Mouse (Mus musculus): Measurements from ENCODE around the gene Gm45837. TPM values are rescaled to one million over a fixed set of nuclear protein-coding genes. Genes with fewer than 3 reads are reported as not detected.

The Gm45837 gene
- polyA plus RNA-seq, 1 experiment from 2014 or later, result not detected

DNA sequence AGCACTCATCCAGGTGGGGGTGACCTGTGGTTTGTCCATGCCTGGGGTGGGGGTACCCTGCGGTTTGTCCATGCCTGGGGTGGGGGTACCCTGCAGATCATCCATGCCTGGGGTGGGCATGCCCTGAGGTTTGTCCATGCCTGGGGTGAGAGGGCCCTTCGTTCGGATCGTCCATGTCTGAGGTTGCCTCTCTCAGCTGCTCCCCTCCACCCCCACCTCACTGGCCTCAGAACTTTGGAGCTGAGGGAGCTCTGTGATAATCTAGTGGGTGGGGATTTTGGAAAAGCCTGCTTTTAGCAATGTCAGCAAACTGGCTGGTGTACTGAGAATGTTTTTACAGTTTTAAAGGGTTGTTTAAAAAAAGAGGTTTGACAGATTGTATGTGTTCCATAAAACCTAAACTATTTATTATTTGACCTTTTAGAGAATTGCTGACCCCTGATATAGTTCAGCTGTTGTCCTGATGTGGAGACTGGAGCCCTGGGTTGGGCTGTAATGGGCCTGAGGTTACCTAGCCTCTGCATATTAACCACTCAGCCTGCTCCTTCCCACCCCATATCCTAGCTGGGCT is 18.7 kb upstream of the Gm45837 start:
- Histone ChIP-seq H3K4me1 (peaks cover 71% of the 10 kb centered on the region), H3K9ac (peak overlapping the region; percentile 3), H3K27me3 (replicated peaks) (0 out of 2 replicates have a peak, but pooled peaks cover 4% of the 10 kb centered on the region), H3K4me3 (no peak overlapping the region), H3K4me2 (no peak overlapping the region), H3K9me3 (no peaks in the 10 kb centered on the region), H3K36me3 (peaks cover 31% of the 10 kb centered on the region), H3K27ac (replicated peaks) (peak overlapping the region; percentile 86)
- 70% methylated on average over 4 of the region's 4 CpGs for WGBS
- ATAC-seq (ENCODE audit: extremely low read depth, insufficient number of reproducible peaks, low FRiP score, low TSS enrichment), result no peak

GRCm38 (mm10) chr7:101393015-101393414 is 17.7 kb upstream of the Gm45837 start:
- 26% methylated on average over 4 of the region's 4 CpGs for WGBS
- Histone ChIP-seq H3K9ac (peak overlapping the region; percentile 3), H3K9me3 (no peaks in the 10 kb centered on the region), H3K27me3 (replicated peaks) (0 out of 2 replicates have a peak, but pooled peaks cover 4% of the 10 kb centered on the region), H3K4me2 (no peak overlapping the region), H3K4me1 (peaks cover 74% of the 10 kb centered on the region), H3K4me3 (no peak overlapping the region), H3K27ac (replicated peaks) (peak overlapping the region; percentile 86), H3K36me3 (peaks cover 33% of the 10 kb centered on the region)
- no peak for ATAC-seq (ENCODE audit: extremely low read depth, insufficient number of reproducible peaks, low FRiP score, low TSS enrichment)

DNA sequence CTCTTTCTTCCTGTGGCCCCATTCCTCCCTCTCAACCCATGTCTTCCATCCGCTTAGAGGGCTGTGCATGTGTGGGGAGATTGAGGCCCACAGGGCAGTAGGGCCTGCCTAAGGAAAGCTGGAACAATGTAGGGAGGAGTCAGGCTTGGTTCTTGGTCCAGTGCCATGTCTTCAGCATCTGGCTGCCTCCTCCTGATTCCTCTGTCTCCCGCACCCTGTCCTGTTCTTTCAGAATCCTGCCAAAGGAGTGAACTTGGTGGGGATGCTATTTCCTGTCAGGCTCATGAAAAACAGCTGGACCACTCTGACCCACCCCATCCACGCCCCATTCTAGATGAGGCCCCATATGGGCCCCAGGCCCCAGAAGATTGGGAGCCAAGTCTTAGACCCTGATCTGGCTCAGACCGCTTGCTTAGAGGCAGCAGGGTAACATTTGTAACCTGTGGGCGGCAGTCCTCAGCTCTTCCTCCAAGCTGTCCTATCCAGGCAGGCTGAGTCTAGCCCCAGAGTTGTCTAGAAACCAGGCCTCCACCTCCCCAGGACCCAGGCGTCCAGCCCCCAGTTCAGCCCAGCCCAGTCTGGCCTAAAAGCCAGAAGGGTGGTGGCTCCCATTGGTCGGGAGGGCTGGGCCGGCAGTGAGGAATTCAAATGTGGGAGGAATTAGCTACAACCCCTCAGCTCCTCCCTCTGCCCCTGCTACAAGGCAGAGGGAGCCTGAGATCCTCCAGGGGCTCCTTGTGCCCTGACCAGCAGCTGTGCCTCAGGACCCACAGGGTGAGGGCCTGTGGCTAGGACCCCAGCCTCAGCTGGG is 16.8 kb upstream of the Gm45837 start:
- Histone ChIP-seq H3K9ac (peak overlapping the region; percentile 73), H3K4me1 (peaks cover 70% of the 10 kb centered on the region), H3K4me3 (peak overlapping the region; percentile 41), H3K27me3 (replicated peaks) (no peaks in the 10 kb centered on the region), H3K36me3 (peaks cover 33% of the 10 kb centered on the region), H3K4me2 (peak overlapping the region; percentile 61), H3K27ac (replicated peaks) (peak overlapping the region; percentile 86), H3K9me3 (no peaks in the 10 kb centered on the region)
- WGBS, result 39% methylated on average over 8 of the region's 8 CpGs
- peak; percentile 44; the same call in 1 of the 2 replicates for ATAC-seq (ENCODE audit: extremely low read depth, insufficient number of reproducible peaks, low FRiP score, low TSS enrichment)

- H3K36me3 ChIP-seq, result peaks cover 37% of the 10 kb centered on the region
- H3K4me3 ChIP-seq, result peak overlapping the region; percentile 41
- ATAC-seq (ENCODE audit: extremely low read depth, insufficient number of reproducible peaks, low FRiP score, low TSS enrichment), result no peak
- H3K9ac ChIP-seq, result peak overlapping the region; percentile 73
- H3K27ac ChIP-seq (replicated peaks), result peak overlapping the region; percentile 86
- 67% methylated on average over 3 of the region's 3 CpGs for WGBS
- peaks cover 64% of the 10 kb centered on the region for H3K4me1 ChIP-seq
- peak overlapping the region; percentile 61 for H3K4me2 ChIP-seq
- no peaks in the 10 kb centered on the region for H3K27me3 ChIP-seq (replicated peaks)
- no peaks in the 10 kb centered on the region for H3K9me3 ChIP-seq
Measured at GRCm38 (mm10) chr7:101394569-101394968, 16.1 kb upstream of the Gm45837 start.

- H3K4me3 ChIP-seq, result peak overlapping the region; percentile 41
- 81% methylated on average over 2 of the region's 2 CpGs for WGBS
- H3K9ac ChIP-seq, result peak overlapping the region; percentile 73; the same call in 1 of the 2 replicates
Measured at GRCm38 (mm10) chr7:101395471-101395870, 15.2 kb upstream of the Gm45837 start.

GRCm38 (mm10) chr7:101397175-101397574 is 13.5 kb upstream of the Gm45837 start:
- Histone ChIP-seq H3K27ac (replicated peaks) (no peak overlapping the region), H3K9me3 (no peaks in the 10 kb centered on the region), H3K27me3 (replicated peaks) (no peaks in the 10 kb centered on the region), H3K4me2 (no peak overlapping the region), H3K9ac (no peak overlapping the region), H3K4me1 (peaks cover 38% of the 10 kb centered on the region), H3K4me3 (no peak overlapping the region), H3K36me3 (peaks cover 62% of the 10 kb centered on the region)
- no peak for ATAC-seq (ENCODE audit: extremely low read depth, insufficient number of reproducible peaks, low FRiP score, low TSS enrichment)
- 76% methylated on average over 4 of the region's 4 CpGs for WGBS

More at GRCm38 (mm10) chr7:101395471-101395870, 15.2 kb upstream of the Gm45837 start:
- Histone ChIP-seq H3K27me3 (replicated peaks) (no peaks in the 10 kb centered on the region), H3K9me3 (no peaks in the 10 kb centered on the region), H3K4me1 (peaks cover 55% of the 10 kb centered on the region), H3K27ac (replicated peaks) (0 out of 2 replicates have a peak overlapping the region, but pooled peaks have one; percentile 86), H3K4me2 (peak overlapping the region; percentile 61), H3K36me3 (peaks cover 45% of the 10 kb centered on the region)
- no peak for ATAC-seq (ENCODE audit: extremely low read depth, insufficient number of reproducible peaks, low FRiP score, low TSS enrichment)

GRCm38 (mm10) chr7:101401510-101401909 is 9.2 kb upstream of the Gm45837 start:
- ATAC-seq (ENCODE audit: extremely low read depth, insufficient number of reproducible peaks, low FRiP score, low TSS enrichment), result no peak
- WGBS, result 79% methylated on average over 7 of the region's 7 CpGs
- H3K4me1 ChIP-seq, result peaks cover 31% of the 10 kb centered on the region
- H3K9me3 ChIP-seq, result no peaks in the 10 kb centered on the region
- no peak overlapping the region for H3K9ac ChIP-seq
- no peak overlapping the region for H3K4me3 ChIP-seq
- H3K27ac ChIP-seq (replicated peaks), result no peak overlapping the region
- H3K4me2 ChIP-seq, result no peak overlapping the region
- H3K36me3 ChIP-seq, result peaks cover 83% of the 10 kb centered on the region
- H3K27me3 ChIP-seq (replicated peaks), result no peaks in the 10 kb centered on the region

- no peak overlapping the region for H3K4me3 ChIP-seq
- no peaks in the 10 kb centered on the region for H3K27me3 ChIP-seq (replicated peaks)
- peaks cover 31% of the 10 kb centered on the region for H3K4me1 ChIP-seq
- no peak overlapping the region for H3K4me2 ChIP-seq
- H3K9me3 ChIP-seq, result no peaks in the 10 kb centered on the region
- ATAC-seq (ENCODE audit: extremely low read depth, insufficient number of reproducible peaks, low FRiP score, low TSS enrichment), result no peak
- peaks cover 76% of the 10 kb centered on the region for H3K36me3 ChIP-seq
- no peak overlapping the region for H3K9ac ChIP-seq
- WGBS, result 92% methylated on average over 5 of the region's 5 CpGs
- no peak overlapping the region for H3K27ac ChIP-seq (replicated peaks)
Measured at GRCm38 (mm10) chr7:101403831-101404230, 6.9 kb upstream of the Gm45837 start.

DNA sequence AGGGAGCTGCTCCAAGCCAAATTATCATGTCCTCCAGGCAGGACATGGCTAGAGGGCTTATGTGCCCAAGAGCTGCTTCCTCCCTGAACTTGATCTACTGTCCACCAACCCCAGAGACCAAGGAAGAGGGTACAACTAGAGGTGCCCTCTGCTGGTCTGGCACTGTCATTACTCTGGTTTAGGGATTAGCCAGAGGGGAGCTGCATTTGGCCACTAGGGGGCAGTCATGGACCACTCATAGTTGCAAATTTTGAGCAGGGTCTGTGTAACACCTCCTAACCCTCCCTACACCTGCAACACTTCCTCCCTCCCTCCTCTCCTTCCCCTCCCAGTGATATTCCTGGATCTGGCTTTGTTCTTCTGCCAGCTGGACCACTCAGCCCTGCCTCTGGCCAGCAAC is 2.1 kb downstream of the Gm45837 start:
- no peak for ATAC-seq (ENCODE audit: extremely low read depth, insufficient number of reproducible peaks, low FRiP score, low TSS enrichment)
- Histone ChIP-seq H3K4me1 (peaks cover 37% of the 10 kb centered on the region), H3K9ac (no peak overlapping the region), H3K4me2 (no peak overlapping the region), H3K27me3 (replicated peaks) (peaks cover 21% of the 10 kb centered on the region), H3K4me3 (no peak overlapping the region), H3K27ac (replicated peaks) (no peak overlapping the region), H3K36me3 (peaks cover 38% of the 10 kb centered on the region), H3K9me3 (no peaks in the 10 kb centered on the region)

DNA sequence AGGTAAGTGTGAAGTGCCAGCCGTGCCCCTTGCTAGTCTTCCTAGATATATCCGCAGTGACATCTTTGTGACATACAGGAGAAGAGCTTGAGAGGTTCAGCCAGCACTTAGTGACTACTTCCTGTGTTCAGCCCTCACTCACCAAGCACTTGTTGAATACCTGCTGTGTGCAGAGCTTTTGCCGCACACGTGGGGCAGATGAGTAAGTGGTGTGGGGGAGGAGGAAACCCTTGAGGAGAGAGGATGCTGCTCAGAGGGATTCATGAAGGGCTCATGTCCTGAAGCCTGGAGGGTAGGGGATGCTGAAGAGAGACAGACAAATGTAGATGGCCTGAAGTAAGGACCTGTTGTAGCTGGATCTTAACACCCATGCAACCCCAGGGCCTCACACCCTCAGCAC is 3.5 kb downstream of the Gm45837 start:
- 23% methylated on average over 4 of the region's 4 CpGs for WGBS
- Histone ChIP-seq H3K9me3 (no peaks in the 10 kb centered on the region), H3K4me2 (no peak overlapping the region), H3K36me3 (peaks cover 24% of the 10 kb centered on the region), H3K4me3 (no peak overlapping the region), H3K27ac (replicated peaks) (no peak overlapping the region), H3K27me3 (replicated peaks) (peaks cover 32% of the 10 kb centered on the region), H3K4me1 (peaks cover 37% of the 10 kb centered on the region), H3K9ac (0 out of 2 replicates have a peak overlapping the region, but pooled peaks have one; percentile 8)
- ATAC-seq (ENCODE audit: extremely low read depth, insufficient number of reproducible peaks, low FRiP score, low TSS enrichment), result no peak

- Histone ChIP-seq H3K27me3 (replicated peaks) (peaks cover 38% of the 10 kb centered on the region), H3K4me1 (peaks cover 37% of the 10 kb centered on the region), H3K4me3 (no peak overlapping the region), H3K36me3 (peaks cover 22% of the 10 kb centered on the region), H3K9me3 (no peaks in the 10 kb centered on the region), H3K4me2 (0 out of 2 replicates have a peak overlapping the region, but pooled peaks have one; percentile 3), H3K9ac (peak overlapping the region; percentile 8; the same call in 1 of the 2 replicates), H3K27ac (replicated peaks) (0 out of 2 replicates have a peak overlapping the region, but pooled peaks have one; percentile 2)
- 20% methylated on average over 7 of the region's 7 CpGs for WGBS
- ATAC-seq (ENCODE audit: extremely low read depth, insufficient number of reproducible peaks, low FRiP score, low TSS enrichment), result no peak
Measured at GRCm38 (mm10) chr7:101414661-101415511, 4.2 kb downstream of the Gm45837 start.
